Mouse (Mus musculus): ENCODE measurements around the gene Sprr3.

GRCm38 (mm10) chr3:92470111-92470510, 11.6 kb upstream of the Sprr3 start:
- TF ChIP-seq EP300 (IDR thresholded peaks at IDR 0.05; ENCODE audit: low read depth) (no peak), CTCF (IDR thresholded peaks at IDR 0.05; ENCODE audit: low read depth) (no peak)
